Mouse (Mus musculus): Measurements from ENCODE around the gene Pgam1.
A peak's percentile ranks its signal among the peaks of the same experiment; 100 is the strongest.

The Pgam1 gene

DNA sequence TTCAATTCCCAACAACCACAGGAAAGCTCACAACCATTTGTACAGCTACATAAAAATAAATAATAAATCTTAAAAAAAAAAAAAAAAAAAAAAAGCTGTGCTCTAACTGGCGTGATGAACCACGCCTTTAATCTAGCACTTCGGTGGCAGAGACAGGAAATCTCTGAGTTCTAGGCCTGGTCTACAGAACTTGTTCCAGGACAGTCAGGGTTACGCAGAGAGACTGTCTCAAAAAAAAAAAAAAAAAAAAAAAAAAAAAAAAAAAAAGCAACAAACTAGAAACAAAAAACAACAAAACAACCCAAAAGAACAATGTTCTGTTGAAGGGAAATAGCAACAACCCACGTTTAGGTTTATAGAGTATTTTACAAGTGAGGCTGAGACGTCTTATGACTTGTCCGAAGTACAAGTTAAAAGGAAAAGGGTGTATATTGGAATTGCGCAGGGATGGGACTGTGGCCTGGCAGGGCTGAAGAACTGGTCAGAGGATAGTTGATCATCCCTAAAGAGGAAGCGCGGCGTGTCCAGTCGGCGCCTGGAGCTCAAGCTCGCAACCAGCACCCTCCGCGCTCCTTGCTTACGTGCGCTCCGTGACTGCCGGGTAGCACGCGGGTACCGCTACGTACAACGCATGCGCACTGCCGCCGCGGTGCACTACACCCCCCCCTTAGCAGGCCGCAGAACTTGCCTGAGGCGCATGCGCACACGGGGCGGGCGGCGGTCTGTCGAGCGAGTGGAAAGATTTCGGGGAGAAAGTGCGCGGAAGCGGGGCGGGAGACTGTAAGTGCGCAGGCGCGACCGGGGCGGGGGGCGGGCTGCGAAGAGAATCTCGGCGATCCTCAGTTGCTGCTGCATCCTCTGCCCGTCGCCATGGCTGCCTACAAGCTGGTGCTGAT lies at the start of gene Pgam1:
TSS of gene Pgam1 (plus strand) at position 746 of the 896 bp plus-strand sequence.
- peak; percentile 99 for DNase-seq (ENCODE audit: low read depth)

GRCm38 (mm10) chr19:41866707-41867106 lies 45.0 kb upstream of the Pgam1 start:
- no peak for DNase-seq (ENCODE audit: low read depth)

DNA sequence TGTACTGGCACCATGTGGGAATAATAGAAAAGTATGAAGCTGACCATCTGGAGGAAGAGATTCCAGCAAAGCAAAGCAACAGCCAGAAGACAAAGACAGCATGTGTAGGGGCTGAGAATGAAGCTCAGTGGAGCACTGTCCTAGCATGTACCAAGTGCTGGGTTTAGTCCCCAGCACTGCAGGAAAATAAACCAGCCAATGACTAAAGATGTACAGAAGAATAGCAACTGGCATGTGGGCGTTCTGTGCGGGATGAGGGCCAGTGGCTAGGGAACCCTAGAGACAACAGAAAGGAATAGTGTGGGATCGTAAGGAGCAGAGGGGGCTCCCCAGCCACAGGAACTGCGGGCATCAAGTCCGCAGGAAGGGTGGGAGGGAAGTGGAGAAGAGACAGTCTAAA lies 42.4 kb upstream of the Pgam1 start:
- DNase-seq (ENCODE audit: low read depth) = no peak

GRCm38 (mm10) chr19:41869946-41870345 lies 41.8 kb upstream of the Pgam1 start:
- peak; percentile 46 for DNase-seq (ENCODE audit: low read depth)

DNA sequence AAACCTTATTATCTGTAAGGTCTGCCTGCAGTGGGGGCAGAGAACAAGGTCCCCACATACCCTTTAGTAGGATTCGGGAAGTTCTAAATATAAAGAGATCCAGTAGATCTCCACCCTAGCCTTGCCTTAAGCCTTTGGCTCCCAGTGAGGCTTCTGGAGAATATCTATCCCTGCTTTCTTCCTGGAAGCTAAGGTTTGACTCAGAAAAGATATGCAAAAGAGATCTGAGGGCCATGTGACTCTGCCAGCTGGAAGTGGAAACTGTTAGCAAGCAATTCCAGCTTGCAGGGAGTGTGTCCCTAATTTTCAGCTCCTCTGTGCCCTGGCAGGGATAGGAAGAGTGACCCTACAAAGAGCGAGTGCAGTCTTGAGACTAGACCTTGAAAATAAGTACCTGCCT lies 39.4 kb upstream of the Pgam1 start:
- no peak for DNase-seq (ENCODE audit: low read depth)

DNA sequence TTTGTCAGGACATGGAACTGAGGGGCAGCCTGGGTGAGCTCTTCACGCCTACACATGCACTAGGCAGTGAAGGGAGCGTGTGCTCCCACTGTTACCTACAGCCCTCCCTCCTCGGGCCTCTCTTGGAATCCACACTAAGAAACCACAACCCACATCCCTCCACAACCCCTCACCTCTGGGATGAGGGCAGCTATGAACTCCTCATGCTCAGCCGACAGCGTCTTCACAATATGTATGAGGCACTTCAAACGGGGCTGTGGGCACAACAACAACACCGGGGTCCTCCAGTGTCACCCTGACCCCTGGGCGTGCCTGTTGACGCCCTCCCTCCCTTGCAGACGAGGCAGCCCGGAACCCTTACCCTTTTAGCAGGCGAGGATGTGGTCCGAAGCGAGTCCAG lies 37.4 kb upstream of the Pgam1 start:
- peak; percentile 52 for DNase-seq (ENCODE audit: low read depth)

DNA sequence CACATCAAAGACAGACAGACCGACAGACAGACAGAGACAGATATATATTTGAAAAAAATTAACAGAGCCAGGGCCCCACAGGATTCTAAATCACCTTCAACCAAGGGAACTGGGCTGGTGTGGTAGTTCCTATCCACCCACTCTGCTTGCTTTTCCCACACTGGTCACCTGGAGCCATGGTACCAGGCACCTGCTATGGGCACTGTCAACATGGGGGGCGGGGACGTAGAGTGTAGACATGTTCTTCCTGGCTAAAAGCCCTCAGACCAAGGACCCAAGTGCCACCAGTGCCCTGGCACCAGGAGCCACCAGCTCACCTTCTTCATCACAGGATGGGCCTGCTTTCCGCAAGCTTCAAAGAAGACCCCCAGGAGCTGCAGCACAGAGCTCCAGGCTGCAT lies 29.9 kb upstream of the Pgam1 start:
- DNase-seq (ENCODE audit: low read depth) = no peak

- no peak for DNase-seq (ENCODE audit: low read depth)
Measured at GRCm38 (mm10) chr19:41883882-41884281, 27.8 kb upstream of the Pgam1 start.

- DNase-seq (ENCODE audit: low read depth) = no peak
Measured at GRCm38 (mm10) chr19:41888191-41888590, 23.5 kb upstream of the Pgam1 start.

- DNase-seq (ENCODE audit: low read depth) = peak; percentile 22
Measured at GRCm38 (mm10) chr19:41894959-41895358, 16.8 kb upstream of the Pgam1 start.

DNA sequence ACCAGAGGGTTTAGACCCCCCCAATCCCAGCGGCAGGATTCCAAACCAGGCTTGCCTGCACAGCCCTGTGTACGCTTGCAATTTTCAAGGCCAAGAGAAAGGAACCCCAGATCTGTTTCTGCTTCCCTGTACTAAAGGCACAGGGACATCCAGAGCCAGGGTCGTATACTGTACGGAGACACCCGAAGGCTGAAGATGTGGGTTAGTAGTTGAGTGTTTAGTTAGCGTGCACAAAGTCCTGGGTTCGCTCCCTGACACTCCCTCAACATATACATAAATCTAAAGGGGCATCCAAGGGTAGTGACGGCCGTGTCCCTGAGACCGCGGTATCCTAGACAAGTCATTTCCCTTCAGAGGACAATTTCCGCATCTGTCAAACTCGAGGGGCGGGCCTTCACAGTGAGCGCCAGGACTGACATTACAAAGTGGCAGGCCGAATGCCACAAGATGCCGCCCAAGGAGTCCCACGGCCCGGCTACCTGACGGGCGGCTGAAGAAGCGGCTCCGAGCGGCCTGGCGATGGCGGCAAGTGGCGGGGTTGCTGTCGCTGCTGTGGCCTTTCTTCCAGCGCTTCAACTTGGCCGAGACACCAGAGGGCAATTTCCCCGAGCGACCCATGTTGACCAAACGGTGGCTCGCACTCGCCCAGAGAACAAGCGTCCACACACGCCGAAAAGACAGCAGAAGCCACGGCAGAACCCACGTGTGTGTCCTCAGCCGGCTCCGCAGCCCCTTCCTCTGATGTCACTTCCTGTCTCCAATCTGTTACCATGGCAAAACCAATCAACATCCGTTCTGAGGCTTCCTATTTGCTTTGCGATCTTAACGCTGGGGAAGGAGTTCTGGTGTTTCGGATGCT lies 16.0 kb upstream of the Pgam1 start, which contains the start of gene Rrp12:
TSS of gene Rrp12 (minus strand) at position 714 of the 859 bp plus-strand sequence.
- DNase-seq (ENCODE audit: low read depth) = peak; percentile 93

DNA sequence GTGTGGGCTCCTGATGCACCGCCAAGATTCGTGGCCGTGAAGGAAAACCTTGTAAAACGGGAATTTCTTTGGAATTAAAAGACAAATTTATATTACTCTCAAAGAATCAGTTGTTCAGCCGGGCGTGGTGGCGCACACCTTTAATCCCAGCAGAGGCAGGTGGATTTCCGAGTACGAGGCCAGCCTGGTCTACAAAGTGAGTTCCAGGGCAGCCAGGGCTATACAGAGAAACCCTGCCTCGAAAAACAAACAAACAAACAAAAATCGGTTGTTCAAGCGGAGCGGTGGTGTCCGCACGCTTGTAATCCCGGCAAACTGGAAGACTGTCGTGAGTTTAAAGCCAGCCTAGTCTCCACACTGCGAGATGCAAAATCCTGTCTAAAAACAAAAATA lies 15.4 kb upstream of the Pgam1 start:
- DNase-seq (ENCODE audit: low read depth) = peak; percentile 26

DNA sequence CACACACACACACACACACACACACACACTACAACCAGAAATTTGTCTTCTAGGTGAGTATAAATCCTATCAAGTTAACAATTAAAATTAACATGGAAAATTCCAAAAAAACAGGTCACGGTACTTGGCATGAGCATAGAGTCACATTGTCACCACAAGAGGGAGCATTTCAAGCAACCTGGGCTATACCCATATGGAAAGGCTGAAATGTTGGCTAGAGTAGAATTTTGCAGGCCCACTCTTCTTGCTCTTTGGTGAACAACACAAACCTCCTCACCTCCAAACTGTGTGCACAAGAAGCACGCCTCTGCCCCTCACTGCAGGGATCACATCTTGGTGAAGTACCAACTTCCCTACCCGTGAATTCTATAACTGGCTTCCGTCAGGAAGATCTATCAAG lies 12.9 kb upstream of the Pgam1 start:
- DNase-seq (ENCODE audit: low read depth) = peak; percentile 79

DNA sequence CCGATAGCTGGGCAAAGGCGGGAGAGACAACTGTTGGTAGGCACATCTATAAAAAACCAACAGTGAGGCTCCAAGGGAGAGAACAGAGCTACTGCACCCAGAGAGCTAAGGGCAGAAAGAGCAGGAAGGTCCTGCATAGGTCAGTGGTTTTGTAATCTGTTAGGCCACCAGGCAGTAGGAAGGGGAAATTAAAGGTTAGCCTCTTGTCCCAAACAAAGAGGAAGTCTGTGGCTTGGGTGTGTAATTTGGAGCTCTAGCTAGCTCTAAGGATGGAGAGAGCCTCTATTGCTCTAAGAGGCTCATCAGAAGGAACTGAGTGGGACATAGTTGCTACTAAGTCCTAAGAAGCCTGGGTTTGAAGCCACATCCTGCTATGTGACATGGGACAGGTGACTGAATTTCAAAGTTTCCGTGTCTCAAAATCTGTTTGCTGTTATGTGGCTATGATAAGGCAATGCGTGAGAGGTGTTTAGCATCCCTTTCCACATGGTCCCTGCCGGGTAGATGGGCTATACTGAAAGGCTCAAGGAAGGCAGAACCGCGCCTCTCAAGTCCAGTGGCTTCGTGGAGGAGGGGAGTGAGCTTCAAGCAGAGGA lies 11.1 kb upstream of the Pgam1 start:
- peak; percentile 70 for DNase-seq (ENCODE audit: low read depth)

DNA sequence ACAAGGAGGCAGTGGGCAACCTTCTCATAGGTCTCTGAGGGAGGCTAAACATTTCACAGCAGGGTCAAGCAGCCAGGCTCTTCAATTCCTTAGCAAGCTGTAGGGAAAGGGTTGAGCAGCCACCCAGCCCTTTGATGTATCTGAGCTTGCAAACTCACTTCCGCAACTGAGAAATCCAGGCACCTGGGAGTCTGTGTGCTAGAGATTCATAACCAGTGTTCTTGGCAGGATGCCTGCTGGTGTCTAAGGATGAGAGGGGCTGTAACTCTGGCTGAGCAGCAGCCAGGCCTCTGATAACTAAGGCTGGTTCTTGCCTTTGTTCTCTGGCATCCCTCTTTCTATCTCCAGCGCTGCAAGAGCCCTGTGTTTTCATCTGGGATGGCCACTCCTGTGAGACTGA lies 10.0 kb upstream of the Pgam1 start:
- peak; percentile 68 for DNase-seq (ENCODE audit: low read depth)

DNA sequence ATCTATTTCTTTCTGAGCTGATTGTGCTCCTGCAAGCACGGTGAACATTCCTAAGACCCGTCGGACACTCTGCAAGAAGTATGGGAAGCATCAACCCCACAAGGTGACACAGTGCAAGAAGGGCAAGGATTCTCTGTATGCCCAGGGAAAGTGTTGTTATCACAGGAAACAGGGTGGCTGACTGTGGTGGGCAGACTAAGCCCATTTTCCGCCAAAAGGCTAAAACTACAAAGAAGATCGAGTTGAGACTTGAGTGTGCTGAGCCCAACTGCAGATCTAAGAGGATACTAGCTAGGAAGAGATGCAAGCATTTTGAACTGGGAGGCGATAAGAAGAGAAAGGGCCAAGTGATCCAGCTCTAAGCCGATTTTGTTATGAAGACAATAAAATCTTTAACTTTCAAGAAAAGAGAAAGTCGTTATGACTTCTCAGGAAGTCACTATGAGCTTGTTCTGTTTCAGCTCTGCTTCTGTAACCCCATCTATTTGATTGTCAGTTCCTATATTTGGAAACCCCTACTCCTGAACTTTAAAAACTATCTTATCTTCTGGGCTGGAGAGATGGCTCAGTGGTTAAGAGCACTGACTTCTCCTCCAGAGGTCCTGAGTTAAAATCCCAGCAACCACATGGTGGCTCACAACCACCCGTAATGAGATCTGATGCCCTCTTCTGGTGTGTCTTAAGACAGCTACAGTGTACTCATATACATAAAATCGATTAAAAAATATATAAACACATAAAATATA lies 8.7 kb upstream of the Pgam1 start:
- no peak for DNase-seq (ENCODE audit: low read depth)

GRCm38 (mm10) chr19:41905246-41905645 lies 6.5 kb upstream of the Pgam1 start:
- DNase-seq (ENCODE audit: low read depth) = no peak

- no peak for DNase-seq (ENCODE audit: low read depth)
Measured at GRCm38 (mm10) chr19:41906311-41907078, 5.2 kb upstream of the Pgam1 start.

- no peak for DNase-seq (ENCODE audit: low read depth)
Measured at GRCm38 (mm10) chr19:41907079-41907760, 4.5 kb upstream of the Pgam1 start.

GRCm38 (mm10) chr19:41908736-41909135 lies 3.0 kb upstream of the Pgam1 start:
- no peak for DNase-seq (ENCODE audit: low read depth)

Measured in naive thymus-derived CD4-positive, alpha-beta T cell, adult 2 months (primary cell).